Mouse (Mus musculus) erythroblast, adult 5-6 weeks (primary cell): ENCODE data around the gene Ppp2r2d. TPM values are rescaled to one million over a fixed set of nuclear protein-coding genes. Genes with fewer than 3 reads are reported as not detected.
A peak's percentile ranks its signal among the peaks of the same experiment; 100 is the strongest.

Source experiments
- ATAC-seq: replicated peaks from 2 replicates; pipeline ENCODE4 v1.8.0; 2016; ENCODE audit warnings: moderate number of reproducible peaks, mild to moderate bottlenecking, moderate TSS enrichment, inconsistent platforms; ENCODE audit not compliant: poor library complexity, low FRiP score, severe bottlenecking
- total RNA-seq, 2 experiments: library from RNA; stranded (forward) in 1 of 2; stranded (reverse) in 1 of 2; fragments of 150-400 nt in 1 of 2; fragments of 200-764, 138-1000 nt in 1 of 2; gene quantifications; 2 replicates each; pipeline versions ENCODE4 v1.2.3 to v1.2.4; 2015 to 2017; ENCODE audit warnings: low replicate concordance in 2 of 2

The Ppp2r2d gene
- total RNA-seq, 2 experiments from 2014 or later: 3.8 to 12.4 TPM

GRCm38 (mm10) chr7:138913616-138914015, 67.7 kb downstream of the Ppp2r2d start:
- no peak for ATAC-seq

GRCm38 (mm10) chr7:138919156-138919944, 73.5 kb downstream of the Ppp2r2d start:
- ATAC-seq: 0 out of 2 replicates have a peak, but pooled peaks have one; percentile 42

- ATAC-seq: no peak
These were observed 75.7 kb downstream of the Ppp2r2d start for GRCm38 (mm10) chr7:138921611-138922010.

- no peak for ATAC-seq
These were observed 78.0 kb downstream of the Ppp2r2d start for GRCm38 (mm10) chr7:138923756-138924425.

- no peak for ATAC-seq
These were observed 82.6 kb downstream of the Ppp2r2d start for GRCm38 (mm10) chr7:138928456-138928855.

Other genes with a start within 250 kb of the Ppp2r2d start
- 2.7 and 4.2 TPM in 2 replicates for gene Mapk1ip1, start 194 bp downstream of the Ppp2r2d start, total RNA-seq (2015; ENCODE audit: low replicate concordance)
- gene Mapk1ip1, start 194 bp downstream of the Ppp2r2d start, total RNA-seq (2017; ENCODE audit: low replicate concordance): 2.6 and 5.2 TPM in 2 replicates
- gene Bnip3, start 63.4 kb downstream of the Ppp2r2d start, total RNA-seq (2015; ENCODE audit: low replicate concordance): 3.1 and 7.1 TPM in 2 replicates
- 5.7 and 12.5 TPM in 2 replicates for gene Bnip3, start 63.4 kb downstream of the Ppp2r2d start, total RNA-seq (2017; ENCODE audit: low replicate concordance)
- not detected in 2 replicates for gene Jakmip3, start 94.7 kb downstream of the Ppp2r2d start, total RNA-seq (2015; ENCODE audit: low replicate concordance)
- gene Jakmip3, start 94.7 kb downstream of the Ppp2r2d start, total RNA-seq (2017; ENCODE audit: low replicate concordance): not detected in 2 replicates
- not detected in 2 replicates for gene Dpysl4, start 239.9 kb downstream of the Ppp2r2d start, total RNA-seq (2015; ENCODE audit: low replicate concordance)
- gene Dpysl4, start 239.9 kb downstream of the Ppp2r2d start, total RNA-seq (2017; ENCODE audit: low replicate concordance): not detected in 2 replicates